Mouse (Mus musculus): ENCODE results near the gene Olfr1441. TPM values are rescaled to one million over a fixed set of nuclear protein-coding genes. Genes with fewer than 3 reads are reported as not detected.

The Olfr1441 gene
- not detected for total RNA-seq (2021)
- long read RNA-seq, experiment 1: 0 reads
- long read RNA-seq, experiment 2: 0 reads

DNA sequence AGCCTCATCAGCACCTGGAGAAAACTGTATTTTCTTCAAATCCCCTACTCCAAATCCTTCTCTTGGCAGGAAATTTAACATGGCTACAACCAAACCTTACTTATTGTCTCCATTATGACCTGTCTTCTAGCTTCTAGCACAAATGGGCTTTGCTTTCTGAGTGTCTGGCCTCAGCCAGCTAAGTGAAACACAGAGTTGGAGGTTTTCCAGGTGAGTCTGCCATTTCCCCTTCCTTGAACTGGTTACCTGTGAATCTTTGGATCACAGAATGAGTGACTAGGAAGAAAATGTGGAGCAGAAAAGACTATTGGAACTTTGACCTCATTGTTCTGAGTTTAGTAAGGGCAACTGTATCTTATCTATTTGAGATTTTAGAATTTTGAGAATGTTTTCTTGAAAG lies at the start of gene Olfr1441:
Olfr1441 (plus strand) TSS at position 73 of the 400 bp plus-strand sequence.
- DNase-seq: no peak

DNA sequence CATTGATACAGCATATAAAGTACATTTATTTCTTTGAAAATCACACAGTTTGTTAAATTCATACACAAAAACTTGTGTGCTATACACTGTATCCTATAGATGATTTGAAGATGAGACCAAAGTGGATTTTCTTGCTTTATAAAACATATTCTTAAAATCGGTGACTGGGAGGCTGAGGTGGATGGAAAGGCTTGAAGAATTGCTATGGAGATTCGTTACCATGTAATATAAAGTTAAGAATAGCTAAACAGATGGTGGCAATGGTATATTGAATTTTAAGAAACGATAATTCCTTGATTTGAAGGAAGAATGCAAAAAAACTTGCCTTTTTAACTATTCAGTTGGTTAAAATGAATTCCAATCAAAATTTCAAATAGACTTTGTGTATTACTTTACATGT lies 44.2 kb upstream of the Olfr1441 start:
- DNase-seq: no peak

DNA sequence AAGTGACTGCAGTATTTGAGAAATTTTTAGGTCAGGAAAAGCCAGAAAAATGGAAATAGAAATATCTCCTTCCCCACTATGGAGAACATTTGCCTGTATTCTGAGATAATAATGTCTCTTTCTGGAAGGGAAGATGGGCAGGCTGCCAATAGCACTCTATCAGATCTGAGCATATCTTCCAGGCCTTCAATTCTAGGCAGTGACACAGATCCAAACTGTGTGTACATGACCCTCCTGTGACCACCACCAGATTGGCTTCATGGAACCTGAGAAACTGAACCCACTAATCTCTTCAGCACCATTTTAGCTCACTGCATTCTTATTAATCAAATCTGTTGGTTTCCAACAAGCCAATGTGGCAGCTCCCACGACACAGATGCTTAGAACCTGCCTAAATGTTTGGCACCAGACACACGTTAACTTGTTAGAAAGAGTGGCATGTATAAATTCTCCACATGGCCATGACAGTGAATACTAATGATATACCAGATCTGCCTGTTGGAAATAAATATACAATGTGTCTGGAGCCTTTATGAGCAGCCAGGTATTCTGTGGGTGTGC lies 42.7 kb upstream of the Olfr1441 start:
- DNase-seq: peak; percentile 5

DNA sequence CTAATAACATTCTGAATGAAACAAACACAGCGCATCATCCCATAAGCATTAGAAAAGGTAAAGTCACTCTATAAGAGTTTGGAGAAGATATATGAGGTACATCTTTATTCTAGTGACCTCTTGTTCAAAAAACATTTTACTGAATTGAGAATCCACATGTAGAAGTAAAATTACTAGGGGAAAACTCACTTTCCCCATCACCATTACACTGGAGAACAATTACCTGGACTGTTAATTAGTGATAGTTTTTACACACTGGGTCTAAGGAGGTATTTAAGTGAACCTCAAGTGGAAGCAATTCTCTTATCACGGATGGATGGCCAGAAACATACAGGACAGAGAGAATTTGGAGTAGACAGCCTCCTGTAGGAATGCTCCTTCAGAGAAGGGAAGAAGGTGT lies 30.3 kb upstream of the Olfr1441 start, which contains the start of gene Olfr1440:
Olfr1440 (plus strand) TSS at position 301 of the 400 bp plus-strand sequence.
- DNase-seq: no peak

DNA sequence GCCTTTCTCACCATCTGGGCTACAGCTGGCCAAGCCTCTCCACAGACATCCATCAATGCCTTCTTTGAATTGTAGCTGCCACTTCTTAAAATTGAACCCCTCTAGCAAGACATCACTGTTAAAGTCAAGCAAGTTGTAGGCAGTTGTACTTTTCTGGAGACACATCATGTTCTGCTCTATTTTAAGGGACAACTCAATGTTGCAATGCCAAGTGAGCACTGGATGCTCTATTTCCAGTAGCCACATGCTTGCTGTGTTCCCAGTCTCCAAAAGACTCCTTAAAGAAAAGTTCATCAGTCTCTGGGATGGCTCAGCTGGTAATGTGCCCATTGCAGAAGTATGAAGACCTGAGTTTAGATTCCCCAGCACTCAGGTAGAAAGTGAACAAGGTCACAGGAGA lies 3.5 kb upstream of the Olfr1441 start:
- no peak for DNase-seq

DNA sequence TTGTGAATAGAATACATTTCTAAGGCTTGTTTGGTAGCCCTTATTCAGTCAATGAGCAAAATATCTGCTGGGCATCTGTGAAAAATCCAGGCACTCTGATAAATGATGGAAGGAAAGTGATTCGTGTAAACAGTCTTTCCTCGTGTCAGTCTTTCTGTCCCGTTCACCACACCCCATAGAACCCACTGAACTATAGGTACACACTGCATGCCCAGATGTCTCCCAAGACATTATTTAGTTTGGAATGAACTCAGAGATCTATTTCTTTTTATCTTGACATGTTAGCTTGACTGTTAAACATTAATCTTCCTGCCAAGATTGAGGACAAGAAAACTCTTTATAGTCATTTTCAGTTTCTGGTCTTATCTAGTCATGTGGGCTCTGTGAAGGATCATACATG lies 1.1 kb downstream of the Olfr1441 start:
- no peak for DNase-seq

DNA sequence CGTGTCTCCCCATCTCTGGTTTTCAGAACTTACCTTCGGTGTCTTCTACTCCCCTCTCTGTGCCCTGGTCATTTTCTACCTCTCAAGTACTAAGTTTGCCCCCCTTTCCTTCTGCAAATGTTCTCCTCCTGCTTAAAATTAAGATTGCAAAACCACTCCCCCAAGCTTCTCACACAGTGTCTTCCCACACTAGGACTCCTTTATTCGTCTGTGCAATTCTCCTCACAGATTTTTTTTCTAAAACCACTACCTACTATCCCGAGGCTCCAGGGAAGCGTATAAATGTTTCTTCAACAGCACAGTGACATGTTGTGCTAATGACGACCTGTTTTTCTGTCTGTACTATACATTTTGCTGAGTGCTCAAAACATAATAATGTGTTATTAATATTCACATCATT lies 3.3 kb downstream of the Olfr1441 start:
- no peak for DNase-seq

DNA sequence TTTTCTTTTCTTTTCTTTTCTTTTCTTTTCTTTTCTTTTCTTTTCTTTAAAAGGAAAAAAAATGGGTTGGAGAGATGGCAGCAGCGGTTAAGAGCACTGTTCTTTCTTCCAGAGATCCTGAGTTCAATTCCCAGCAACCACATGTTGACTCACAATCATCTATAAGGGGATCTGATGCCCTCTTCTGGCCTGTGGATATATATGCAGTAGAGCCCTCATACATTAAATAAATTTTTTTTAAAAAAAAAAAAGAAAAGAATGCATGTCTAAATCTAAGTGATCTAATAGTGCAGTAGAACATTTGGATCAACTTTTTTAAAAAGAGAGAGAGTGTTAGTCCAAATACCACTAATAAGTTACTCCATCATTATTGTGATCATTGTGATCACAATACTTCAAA lies 4.4 kb downstream of the Olfr1441 start:
- DNase-seq: no peak

DNA sequence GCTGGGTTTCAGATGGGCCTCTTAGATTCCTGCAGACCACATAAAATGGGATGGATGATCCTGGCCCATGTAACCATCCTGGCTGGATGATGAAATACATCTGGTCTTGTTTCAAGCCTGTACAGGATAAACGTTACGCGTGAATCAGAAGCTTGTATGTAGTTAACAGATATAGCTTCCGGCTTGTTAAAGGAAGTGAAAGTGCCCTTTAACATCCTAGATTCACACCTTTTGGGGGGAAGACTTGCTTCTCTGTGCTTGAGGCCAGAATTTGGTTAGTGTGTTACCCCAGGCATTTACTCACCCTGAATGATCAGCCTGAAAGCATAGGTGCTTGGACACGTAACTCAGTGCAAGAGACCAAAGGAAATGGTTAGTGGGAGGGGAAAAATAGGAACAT lies 9.9 kb downstream of the Olfr1441 start:
- DNase-seq: no peak

DNA sequence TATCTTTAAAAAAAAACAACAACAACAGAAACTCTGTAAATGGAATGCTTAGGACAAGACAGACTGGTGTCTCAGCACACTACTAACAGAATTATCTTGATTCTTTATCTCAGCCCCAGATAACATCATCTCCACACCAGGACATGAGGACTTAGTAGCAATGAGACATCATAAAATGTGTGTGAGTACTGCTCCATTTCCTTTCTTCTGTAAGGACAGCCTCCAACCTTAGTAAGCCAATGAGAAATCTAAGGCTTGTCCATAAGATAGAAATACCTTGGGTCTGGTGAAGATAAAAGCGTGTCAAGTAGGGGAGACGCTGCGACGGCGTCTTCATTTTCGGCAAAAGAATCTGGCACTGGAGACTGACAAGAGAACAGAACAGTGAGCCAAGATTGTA lies 10.4 kb downstream of the Olfr1441 start, which contains the start of gene Pfpl:
Pfpl (plus strand) TSS at position 301 of the 400 bp plus-strand sequence.
- no peak for DNase-seq

DNA sequence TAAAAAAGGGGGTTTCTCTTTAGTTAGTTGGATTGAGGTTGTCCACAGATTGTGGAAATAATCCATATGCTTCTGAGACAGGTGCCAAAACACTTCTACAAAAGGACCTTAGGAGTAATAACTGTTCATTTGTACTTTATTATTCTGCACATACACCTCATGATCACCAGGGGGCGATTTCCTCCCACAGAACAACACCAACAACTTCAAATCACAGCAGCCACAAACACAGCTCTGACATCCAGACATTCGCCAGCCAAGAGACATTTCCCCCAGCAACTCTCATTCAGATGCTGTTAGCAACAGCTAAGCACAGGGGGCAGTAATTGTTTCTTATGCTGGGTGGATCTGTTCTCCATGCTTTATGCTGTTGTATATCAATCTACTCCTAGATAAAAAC lies 15.8 kb downstream of the Olfr1441 start:
- DNase-seq: peak; percentile 43

DNA sequence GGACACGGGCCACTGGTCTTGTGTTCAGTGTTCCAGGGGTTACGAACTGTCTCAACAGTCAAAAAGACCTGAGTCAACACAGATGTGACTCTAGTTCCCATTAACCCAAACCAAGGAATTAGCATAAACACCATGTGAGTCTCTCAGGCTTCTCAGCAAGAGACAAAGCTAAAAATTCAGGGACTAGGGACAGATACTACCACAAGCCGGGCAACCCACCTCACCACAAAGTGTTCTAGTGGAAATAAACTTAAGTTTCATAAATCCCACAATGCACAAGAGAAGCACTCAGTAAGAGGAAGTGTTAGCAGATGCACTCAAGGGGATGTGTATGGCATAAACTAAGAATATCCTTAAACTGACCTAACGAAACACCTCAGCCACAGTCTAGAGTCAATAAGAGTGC lies 17.8 kb downstream of the Olfr1441 start:
- no peak for DNase-seq

DNA sequence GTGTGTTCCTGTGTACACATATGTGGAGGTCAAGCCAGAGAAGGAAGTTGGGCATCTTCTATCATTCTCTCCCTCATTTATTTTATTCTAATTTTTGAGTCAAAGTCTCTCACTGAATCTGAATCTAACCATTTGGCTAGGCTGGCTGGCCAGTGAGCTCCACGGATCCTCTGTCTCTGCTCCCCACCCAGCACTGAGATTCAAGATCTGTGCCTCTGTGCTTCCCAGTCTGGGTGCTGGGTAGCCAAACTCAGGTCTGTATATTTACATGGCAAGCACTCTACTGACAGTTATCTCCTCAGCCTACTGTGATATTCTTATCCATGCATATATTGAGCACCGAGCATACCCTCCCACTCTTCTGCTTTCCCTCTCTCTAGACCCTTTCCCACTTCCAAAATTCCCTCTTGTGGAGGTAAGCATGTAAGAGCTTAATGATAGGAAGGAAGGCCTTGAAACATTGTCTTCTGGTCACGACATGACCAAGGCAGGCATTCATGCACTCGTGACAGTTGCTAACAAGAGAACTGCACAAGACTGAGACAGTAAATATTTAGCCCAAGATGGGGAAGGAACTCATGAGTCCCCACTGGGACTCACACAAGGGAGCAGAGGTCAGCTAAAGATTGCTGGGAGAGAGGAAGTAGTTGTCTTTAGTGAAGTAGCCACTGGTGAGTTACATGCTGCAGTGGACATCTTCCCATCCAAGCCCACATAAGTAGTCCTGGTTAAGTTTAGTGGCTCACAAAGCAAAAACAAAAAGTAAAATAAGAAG lies 18.7 kb downstream of the Olfr1441 start:
- DNase-seq: no peak

DNA sequence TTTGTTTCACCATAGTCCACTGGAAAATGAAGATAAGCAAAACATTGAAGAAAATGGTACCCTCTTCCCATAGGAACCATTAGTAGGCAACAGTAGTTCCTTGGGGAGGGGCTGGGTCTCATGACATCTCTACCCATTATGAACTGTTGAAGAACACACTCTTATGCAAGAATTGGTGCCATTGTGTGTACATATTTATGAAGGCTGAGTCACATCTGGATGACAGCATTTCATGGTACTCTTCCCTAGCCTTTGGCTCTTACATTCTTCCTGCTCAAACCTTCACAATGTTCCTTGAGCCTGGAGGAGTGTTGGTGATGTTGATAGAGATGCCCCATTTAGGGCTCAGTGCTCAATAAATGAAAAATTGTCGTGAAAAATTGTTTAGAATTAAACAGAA lies 22.3 kb downstream of the Olfr1441 start:
- no peak for DNase-seq

DNA sequence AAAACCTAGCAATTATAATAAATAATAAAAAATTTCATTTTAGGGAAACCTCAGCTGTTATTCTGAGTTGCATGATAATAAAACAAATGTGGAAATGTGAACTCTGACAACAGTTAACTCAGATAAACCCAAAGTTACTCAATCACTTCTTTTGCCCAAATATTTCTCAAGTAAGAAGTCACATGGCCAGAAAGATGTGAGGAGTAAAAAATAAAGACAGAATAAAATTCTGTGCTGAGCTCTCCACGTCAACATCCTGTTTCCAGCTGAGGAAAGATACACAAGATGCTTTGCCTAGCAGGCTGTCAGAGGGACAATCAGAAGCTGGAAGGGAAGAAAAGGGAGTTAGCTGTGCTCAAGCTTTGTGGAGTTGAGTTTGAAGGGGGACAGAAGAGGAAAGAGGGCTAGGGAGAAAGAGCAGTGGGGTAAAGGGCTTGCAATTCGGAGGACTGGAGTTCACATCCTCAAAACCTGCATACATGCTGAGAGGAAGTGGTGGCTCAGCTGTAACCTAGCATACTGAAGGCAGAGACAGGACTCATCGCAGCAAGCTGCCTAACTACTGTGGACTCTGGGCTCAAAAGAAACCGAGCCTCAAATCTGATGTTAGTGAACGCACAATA lies 23.0 kb downstream of the Olfr1441 start:
- DNase-seq: no peak

DNA sequence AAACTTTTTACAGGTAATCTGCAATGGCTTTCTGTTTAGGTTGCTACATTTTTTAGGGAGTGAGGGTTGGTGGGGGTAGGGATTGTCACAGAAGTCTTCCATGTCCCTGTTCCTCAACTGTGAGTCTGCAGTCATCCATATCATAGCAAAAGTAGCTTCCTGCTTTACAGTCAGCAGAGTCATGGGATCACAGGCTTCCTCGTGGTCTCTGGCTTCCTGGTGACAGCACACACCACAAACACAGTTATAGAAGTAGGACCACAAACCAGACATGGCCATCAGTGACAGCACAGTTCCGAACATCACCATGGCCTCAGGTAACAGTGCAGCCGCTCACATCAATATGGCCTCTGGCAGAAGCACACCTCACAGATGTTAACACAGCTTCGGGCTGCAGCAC lies 25.3 kb downstream of the Olfr1441 start:
- DNase-seq: no peak

DNA sequence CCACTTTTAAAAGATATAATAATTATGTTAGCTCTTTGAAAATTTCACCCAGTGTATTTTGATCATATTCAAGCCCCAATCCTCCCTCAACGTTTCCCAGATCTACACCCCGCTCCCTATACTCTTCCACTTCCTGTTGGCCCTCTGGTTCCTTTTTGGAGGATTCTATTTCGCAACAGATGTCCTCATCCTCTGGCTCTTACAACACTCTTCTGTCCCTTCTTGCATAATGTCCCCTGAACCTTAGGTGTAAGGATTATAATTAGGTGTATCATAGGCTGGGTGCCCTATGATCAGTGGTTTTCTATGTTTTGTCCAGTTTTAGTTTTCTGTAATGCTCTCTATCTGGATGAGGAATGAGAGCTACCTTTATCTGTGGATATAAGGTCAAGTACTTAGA lies 27.8 kb downstream of the Olfr1441 start:
- no peak for DNase-seq

DNA sequence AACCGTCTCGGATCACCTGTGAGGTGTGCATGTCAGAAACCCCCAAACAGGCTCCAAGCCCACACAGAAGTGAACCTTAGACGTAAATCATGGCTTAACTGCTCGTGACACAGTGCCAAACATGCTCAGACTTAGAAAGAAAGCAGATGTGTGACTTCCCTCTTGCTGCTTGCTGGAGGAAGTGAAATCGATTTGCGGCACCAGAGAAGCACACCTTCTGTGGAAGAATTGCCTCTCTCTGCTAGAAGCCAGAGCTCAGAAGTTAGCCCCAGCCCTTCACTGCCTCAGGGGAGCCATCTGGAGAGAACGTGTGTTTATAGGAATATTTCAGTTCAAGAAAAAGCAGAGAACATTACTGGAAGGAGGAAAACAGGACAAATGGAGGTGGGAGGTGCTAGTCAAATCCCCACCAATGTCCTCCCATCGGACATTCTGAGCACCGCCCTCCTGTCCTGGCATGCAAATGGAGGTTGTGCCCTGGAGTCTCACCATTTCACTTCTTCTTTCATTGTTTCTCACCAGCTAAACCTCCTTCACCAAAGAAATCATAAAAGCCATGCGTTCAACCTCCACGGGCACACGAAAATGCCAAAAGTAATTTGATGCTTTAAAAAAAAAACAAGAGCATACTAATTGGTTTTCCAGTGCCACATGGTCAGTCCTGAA lies 40.3 kb downstream of the Olfr1441 start:
- DNase-seq: no peak

DNA sequence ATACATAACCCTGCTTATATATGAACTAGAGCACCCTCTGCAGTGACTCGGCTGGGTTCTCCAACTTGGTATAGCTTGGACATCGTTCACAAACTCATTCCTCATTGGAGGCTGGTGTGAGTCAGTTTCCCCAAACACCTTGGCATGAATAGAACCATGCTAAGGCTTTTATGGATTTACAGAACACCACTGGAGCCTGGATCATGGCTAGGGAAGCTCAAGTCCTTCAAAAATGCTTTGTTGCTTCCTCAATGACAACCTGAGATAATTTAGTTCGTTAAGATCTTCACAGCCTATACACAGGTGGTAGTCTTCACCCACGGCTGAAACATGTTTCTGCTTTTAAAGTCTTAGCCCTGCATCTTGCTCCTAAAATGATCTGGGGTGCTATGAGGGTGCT lies 42.3 kb downstream of the Olfr1441 start:
- DNase-seq: no peak

DNA sequence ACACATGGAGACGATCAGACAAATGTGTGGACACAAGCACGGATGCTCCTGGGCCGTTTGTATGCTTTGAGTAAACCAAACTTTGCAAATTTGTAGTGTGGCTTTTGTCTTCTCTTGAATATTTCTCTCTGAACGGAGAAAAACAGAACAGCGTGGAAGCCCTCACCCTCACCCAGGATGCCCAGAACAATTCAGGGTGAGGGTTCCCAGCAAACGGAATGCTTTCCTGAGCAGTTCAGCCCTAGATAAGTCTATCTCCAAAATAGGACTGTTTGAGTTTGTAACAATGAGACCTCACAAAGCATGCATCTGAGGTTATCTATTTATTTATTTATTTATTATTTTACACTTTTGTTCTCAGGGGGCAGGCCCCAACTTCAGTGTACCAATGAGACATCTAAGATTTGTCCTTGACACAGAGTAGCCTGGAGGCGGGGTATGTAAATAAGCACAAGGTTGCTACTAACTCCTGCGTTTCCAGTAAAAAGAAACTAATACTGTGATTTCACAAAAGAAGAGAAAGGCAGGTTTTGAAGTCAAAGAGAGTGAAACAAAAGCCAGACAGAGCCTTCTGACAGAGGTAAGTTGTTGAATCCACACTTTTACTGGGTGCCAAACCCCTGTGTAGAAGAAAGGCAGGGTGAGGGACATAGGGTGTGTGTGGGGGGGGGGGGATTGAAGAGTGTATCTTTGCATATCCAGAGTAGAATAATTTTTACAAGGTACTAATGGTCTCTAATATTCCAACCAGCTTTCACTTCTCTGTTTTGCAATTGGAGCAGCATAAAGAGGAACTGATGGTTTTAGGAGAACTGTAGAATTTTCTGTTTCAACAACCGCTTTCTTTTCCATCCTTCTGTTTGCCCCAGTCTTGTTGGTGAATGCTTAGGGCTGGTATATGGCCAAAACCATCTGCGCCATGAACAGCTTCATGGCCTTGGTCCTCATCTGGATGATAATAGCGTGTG lies 43.3 kb downstream of the Olfr1441 start, which contains the start of gene Mpeg1:
Mpeg1 (plus strand) TSS at position 498 of the 968 bp plus-strand sequence.
- DNase-seq: no peak

All from adrenal gland, postnatal 10 days (tissue).